Mouse (Mus musculus) heart, postnatal 36 days (tissue): Measurements from ENCODE around the gene Nectin2. TPM values are rescaled to one million over a fixed set of nuclear protein-coding genes. Genes with fewer than 3 reads are reported as not detected.
A peak's percentile ranks its signal among the peaks of the same experiment; 100 is the strongest.
"Not testable (repeated sequence)": the region's sequence is repeated elsewhere in the genome, so short reads cannot be mapped to it uniquely, and the experiment has no call there.

ENCODE experiments used
- DNase-seq, 2 experiments: peaks; one replicate each; pipeline ENCODE4 v3.0.0; 2021 to 2022
- intact Hi-C: fragments of 180-260 bp; cut with DNase I; formaldehyde crosslinking; loops from one replicate; pipeline ENCODE4 v1.15.1; 2025
- total RNA-seq, 2 experiments: library from RNA; stranded (reverse); gene quantifications; 2 replicates each; pipeline ENCODE4 v1.2.3; 2021

The Nectin2 gene
- total RNA-seq, 2 experiments from 2014 or later: 33.2 to 41.7 TPM

- no peak for DNase-seq
Measured at GRCm38 (mm10) chr7:19694336-19695212, 55.7 kb downstream of the Nectin2 start.

GRCm38 (mm10) chr7:19693421-19693820 lies 56.9 kb downstream of the Nectin2 start:
- peak; percentile 61 to 63 for DNase-seq
- intact Hi-C loops: no loop called here

More at GRCm38 (mm10) chr7:19694336-19695212, 55.7 kb downstream of the Nectin2 start:
- intact Hi-C loops: no loop called here

GRCm38 (mm10) chr7:19691873-19692865 lies 58.1 kb downstream of the Nectin2 start, which contains the start of gene Apoc1:
Apoc1 (minus strand) TSS chr7:19692660.
- intact Hi-C loops: no loop called here
- DNase-seq: no peak

- intact Hi-C loops: no loop called here
Measured at GRCm38 (mm10) chr7:19691434-19691833, 58.8 kb downstream of the Nectin2 start.

GRCm38 (mm10) chr7:19690845-19691244 lies 59.4 kb downstream of the Nectin2 start:
- intact Hi-C loops: no loop called here
- DNase-seq: no peak

More at GRCm38 (mm10) chr7:19691434-19691833, 58.8 kb downstream of the Nectin2 start:
- no peak for DNase-seq

- DNase-seq: no peak
- intact Hi-C loops: no loop called here
Measured at GRCm38 (mm10) chr7:19688611-19689010, 61.7 kb downstream of the Nectin2 start.

GRCm38 (mm10) chr7:19688101-19688500 lies 62.2 kb downstream of the Nectin2 start:
- DNase-seq: no peak
- intact Hi-C loops: no loop called here

GRCm38 (mm10) chr7:19686927-19687583 lies 63.2 kb downstream of the Nectin2 start:
- intact Hi-C loops, DNase-seq: not testable (repeated sequence)

- DNase-seq: no peak
- intact Hi-C loops: no loop called here
Measured at GRCm38 (mm10) chr7:19686521-19686920, 63.8 kb downstream of the Nectin2 start.

- DNase-seq: no peak
- intact Hi-C loops: no loop called here
Measured at GRCm38 (mm10) chr7:19685374-19685773, 64.9 kb downstream of the Nectin2 start.

- intact Hi-C loops: no loop called here
- no peak for DNase-seq
Measured at GRCm38 (mm10) chr7:19683771-19684201, 66.5 kb downstream of the Nectin2 start.

GRCm38 (mm10) chr7:19682979-19683378 lies 67.3 kb downstream of the Nectin2 start:
- intact Hi-C loops: no loop called here
- no peak for DNase-seq

GRCm38 (mm10) chr7:19681202-19681694 lies 69.0 kb downstream of the Nectin2 start, which contains the start of the genes Gm44805 and Apoc4:
Gm44805 (minus strand) TSS chr7:19681423.
Apoc4 (minus strand) TSS chr7:19681479.
- intact Hi-C loops: no loop called here
- no peak for DNase-seq

- intact Hi-C loops: no loop called here
- DNase-seq: no peak
Measured at GRCm38 (mm10) chr7:19680702-19681101, 69.6 kb downstream of the Nectin2 start.

- intact Hi-C loops: no loop called here
- no peak for DNase-seq
Measured at GRCm38 (mm10) chr7:19678901-19679300, 71.4 kb downstream of the Nectin2 start.

- intact Hi-C loops: no loop called here
- no peak for DNase-seq
Measured at GRCm38 (mm10) chr7:19677872-19678271, 72.4 kb downstream of the Nectin2 start, which contains the start of gene Apoc2. Apoc2 (minus strand) TSS chr7:19677941.

GRCm38 (mm10) chr7:19676662-19677061 lies 73.6 kb downstream of the Nectin2 start:
- no peak for DNase-seq
- intact Hi-C loops: no loop called here

GRCm38 (mm10) chr7:19675824-19676223 lies 74.5 kb downstream of the Nectin2 start:
- intact Hi-C loops: no loop called here
- DNase-seq: no peak

GRCm38 (mm10) chr7:19673083-19673699 lies 77.1 kb downstream of the Nectin2 start:
- intact Hi-C loops: no loop called here
- no peak for DNase-seq
